Mouse (Mus musculus): ENCODE measurements at regions not wholly inside any gene's neighbourhood (a gene's known extent, or its start where the extent isn't known, plus 50 kb on each side); places are given as distances from the start of the nearest gene placed in this dataset.

DNA sequence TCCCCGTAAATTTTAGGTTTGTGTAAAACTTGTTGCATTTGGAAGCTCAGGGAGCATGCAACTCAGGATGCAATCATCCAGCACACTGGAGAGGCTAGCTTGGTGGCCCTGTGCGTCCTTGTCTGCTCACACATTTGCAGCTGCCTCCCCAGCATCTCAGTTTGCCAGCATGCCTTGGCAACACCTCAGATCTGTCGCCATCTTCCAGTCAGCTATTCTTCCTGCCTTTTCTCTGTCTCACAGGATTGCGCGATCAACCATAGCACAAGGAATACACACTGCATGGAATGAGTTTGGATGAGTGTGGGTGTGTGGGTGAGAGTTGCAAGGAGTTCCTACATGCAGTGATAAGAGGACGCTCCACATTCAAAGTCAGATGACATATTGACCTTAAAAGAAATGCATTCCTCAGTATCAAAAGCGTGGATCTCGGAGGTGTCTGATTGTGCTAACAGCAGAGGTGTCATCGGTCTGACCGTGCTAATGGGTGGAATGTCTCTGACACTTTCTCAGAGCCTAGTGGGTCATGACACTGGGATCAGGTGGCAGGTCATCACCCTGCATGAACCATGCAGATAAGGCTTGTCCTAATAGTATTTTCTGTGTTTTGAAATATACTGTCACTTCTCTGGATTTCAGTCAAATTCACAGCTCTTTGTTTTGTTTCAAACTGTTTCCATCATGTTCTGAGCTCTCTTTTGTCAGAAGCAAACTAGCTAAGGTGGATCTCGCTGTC, 360.6 kb upstream of the Arglu1 start:
- TF ChIP-seq CTCF (IDR thresholded peaks at IDR 0.05; ENCODE audit: borderline replicate concordance, extremely low read depth, insufficient read depth, insufficient read length) = no peak
- TF ChIP-seq POLR2A (IDR thresholded peaks at IDR 0.05; ENCODE audit: borderline replicate concordance, extremely low read depth, insufficient read depth, insufficient read length, poor library complexity, severe bottlenecking) = no peak
